In the genomic region with DNA sequence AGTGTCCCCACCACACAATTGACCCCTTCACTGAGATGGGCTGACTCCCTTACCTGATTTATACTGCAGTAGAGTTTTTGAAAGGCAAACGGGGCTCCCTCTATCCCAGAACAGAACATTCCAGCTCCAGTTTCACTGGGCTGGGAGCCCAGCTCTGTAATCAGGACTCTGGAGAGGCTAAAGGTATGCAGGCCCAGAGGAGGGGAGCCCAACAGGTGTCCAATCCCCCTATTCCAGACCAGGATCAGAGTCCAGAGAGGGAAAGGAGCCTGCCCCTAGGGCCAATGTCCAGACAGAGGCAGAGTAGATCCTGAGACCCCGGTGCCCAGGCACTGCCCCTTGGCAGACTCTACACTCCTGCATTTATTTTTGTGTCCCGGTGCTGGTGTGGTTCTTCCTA, we compare ENCODE assay signal across 15 mouse cellular contexts. TPM values are rescaled to one million over a fixed set of nuclear protein-coding genes. Genes with fewer than 3 reads are reported as not detected.
DNase-seq lines count a peak whose midpoint lies in the region; ATAC-seq and TF ChIP-seq lines count a peak whose summit lies in the region.
"Had no signal": no experiment of that assay in that cellular context is flagged by ENCODE, and none has a peak within 500 bp of the region (broad histone marks: within the 10 kb centered on the region; RNA-seq: fewer than 3 reads in every experiment).

No protein-coding gene starts in this region.

- peak; percentile 98 for DNase-seq in heart, adult 11 months
- DNase-seq in gastrocnemius, postnatal 14 days, result peak; percentile 41
- DNase-seq in midbrain, embryonic 14.5 days, result no peak
- DNase-seq: spleen, adult 18-20 months had no signal

- H3K27ac ChIP-seq in heart, embryonic 11.5 days (ENCODE audit: low read depth, low read length), result no peak overlapping the region; the same call in 1 of the 2 replicates
- H3K27ac ChIP-seq in heart, embryonic 14.5 days (replicated peaks in 1 of 2; ENCODE audit: control insufficient read depth in 1 of 2, insufficient read depth in 1 of 2, low read depth in 2 of 2, low read length in 2 of 2), result peak overlapping the region; percentile 81 to 85
- H3K27ac ChIP-seq in lung, embryonic 16.5 days (ENCODE audit: low read length), result peak overlapping the region; percentile 88
- no peak overlapping the region for H3K27ac ChIP-seq in midbrain, embryonic 14.5 days (replicated peaks; ENCODE audit: low read depth, low read length)
- no peak overlapping the region for H3K27ac ChIP-seq in midbrain, embryonic 15.5 days
- H3K27ac ChIP-seq in intestine, postnatal 0 days (ENCODE audit: low read depth, low read length), result no peak overlapping the region
- H3K27ac ChIP-seq: embryonic facial prominence, embryonic 13.5 days; layer of hippocampus, adult 2 months; liver, embryonic 12.5 days had no signal

- H3K9ac ChIP-seq in heart, embryonic 11.5 days (ENCODE audit: low read depth, low read length), result no peak overlapping the region
- peak overlapping the region; percentile 32; the same call in 1 of the 2 replicates for H3K9ac ChIP-seq in heart, embryonic 14.5 days (ENCODE audit: low read length)
- H3K9ac ChIP-seq in lung, embryonic 16.5 days (ENCODE audit: low read length), result no peak overlapping the region; the same call in 1 of the 2 replicates
- H3K9ac ChIP-seq in midbrain, embryonic 14.5 days (replicated peaks; ENCODE audit: low read length), result no peak overlapping the region
- H3K9ac ChIP-seq in midbrain, embryonic 15.5 days, result no peak overlapping the region
- H3K9ac ChIP-seq in intestine, postnatal 0 days (ENCODE audit: low read depth, low read length), result no peak overlapping the region
- H3K9ac ChIP-seq: embryonic facial prominence, embryonic 13.5 days; liver, embryonic 12.5 days had no signal

- H3K4me2 ChIP-seq in heart, embryonic 11.5 days, result no peak overlapping the region
- H3K4me2 ChIP-seq in heart, embryonic 14.5 days (ENCODE audit: low read length), result peak overlapping the region; percentile 1; the same call in 1 of the 2 replicates
- 0 out of 2 replicates have a peak overlapping the region, but pooled peaks have one; percentile 5 for H3K4me2 ChIP-seq in lung, embryonic 16.5 days (ENCODE audit: low read depth, low read length)
- H3K4me2 ChIP-seq in midbrain, embryonic 14.5 days (ENCODE audit: low read length), result no peak overlapping the region
- no peak overlapping the region for H3K4me2 ChIP-seq in midbrain, embryonic 15.5 days
- no peak overlapping the region for H3K4me2 ChIP-seq in intestine, postnatal 0 days (replicated peaks; ENCODE audit: low read depth)
- H3K4me2 ChIP-seq: embryonic facial prominence, embryonic 13.5 days; liver, embryonic 12.5 days had no signal

- H3K36me3 ChIP-seq in heart, embryonic 11.5 days (ENCODE audit: control insufficient read depth, insufficient read depth, low read length), result 0 out of 2 replicates have a peak, but pooled peaks cover 2% of the 10 kb centered on the region
- peaks cover 64% of the 10 kb centered on the region for H3K36me3 ChIP-seq in heart, embryonic 14.5 days (ENCODE audit: control insufficient read depth, insufficient read depth, low read length)
- no peaks in the 10 kb centered on the region for H3K36me3 ChIP-seq in lung, embryonic 16.5 days (ENCODE audit: control insufficient read depth, insufficient read depth, low read length)
- no peaks in the 10 kb centered on the region for H3K36me3 ChIP-seq in midbrain, embryonic 14.5 days (ENCODE audit: control insufficient read depth, insufficient read depth, low read length)
- no peaks in the 10 kb centered on the region for H3K36me3 ChIP-seq in midbrain, embryonic 15.5 days (replicated peaks)
- H3K36me3 ChIP-seq in intestine, postnatal 0 days (ENCODE audit: control insufficient read depth, insufficient read depth), result no peaks in the 10 kb centered on the region
- H3K36me3 ChIP-seq: embryonic facial prominence, embryonic 13.5 days had no signal

- intact Hi-C loops in gastrocnemius, postnatal 14 days (cut with DNase I; ENCODE audit: low total_unique reads), result no loop called here

- H3K4me1 ChIP-seq in heart, embryonic 11.5 days (ENCODE audit: control insufficient read depth, insufficient read depth, low read length), result peaks cover 47% of the 10 kb centered on the region
- H3K4me1 ChIP-seq in heart, embryonic 14.5 days (ENCODE audit: control insufficient read depth in 2 of 2, insufficient read depth in 2 of 2, low read length in 2 of 2), result peaks cover 34 to 66% of the 10 kb centered on the region in 2 experiments
- 0 out of 2 replicates have a peak, but pooled peaks cover 8% of the 10 kb centered on the region for H3K4me1 ChIP-seq in lung, embryonic 16.5 days (replicated peaks; ENCODE audit: control insufficient read depth, insufficient read depth, low read length)
- no peaks in the 10 kb centered on the region for H3K4me1 ChIP-seq in midbrain, embryonic 14.5 days (ENCODE audit: control insufficient read depth, insufficient read depth, low read length)
- no peaks in the 10 kb centered on the region for H3K4me1 ChIP-seq in midbrain, embryonic 15.5 days
- no peaks in the 10 kb centered on the region for H3K4me1 ChIP-seq in intestine, postnatal 0 days (replicated peaks; ENCODE audit: control insufficient read depth, insufficient read depth, low read length)

- no peak for TF ChIP-seq CTCF in intestine, postnatal 0 days (IDR thresholded peaks at IDR 0.05; ENCODE audit: low read depth)

- H3K9me3 ChIP-seq in heart, embryonic 11.5 days (replicated peaks; ENCODE audit: control insufficient read depth, low read length), result no peaks in the 10 kb centered on the region
- H3K9me3 ChIP-seq in heart, embryonic 14.5 days (ENCODE audit: control insufficient read depth, low read length), result no peaks in the 10 kb centered on the region
- no peaks in the 10 kb centered on the region for H3K9me3 ChIP-seq in lung, embryonic 16.5 days (ENCODE audit: control insufficient read depth, low read length)
- no peaks in the 10 kb centered on the region for H3K9me3 ChIP-seq in midbrain, embryonic 14.5 days (ENCODE audit: control insufficient read depth, low read length)
- H3K9me3 ChIP-seq in midbrain, embryonic 15.5 days, result no peaks in the 10 kb centered on the region
- H3K9me3 ChIP-seq in intestine, postnatal 0 days (ENCODE audit: control insufficient read depth), result no peaks in the 10 kb centered on the region
- H3K9me3 ChIP-seq: embryonic facial prominence, embryonic 13.5 days; liver, embryonic 12.5 days had no signal

- ATAC-seq in heart, embryonic 11.5 days (replicated peaks; ENCODE audit: insufficient number of reproducible peaks, low FRiP score, low TSS enrichment), result no peak
- ATAC-seq in heart, embryonic 14.5 days (ENCODE audit: insufficient number of reproducible peaks, insufficient read depth, low FRiP score, low read depth), result peak; percentile 54; the same call in 1 of the 2 replicates
- peak; percentile 68 for ATAC-seq in lung, embryonic 16.5 days (ENCODE audit: low read depth)
- no peak for ATAC-seq in midbrain, embryonic 14.5 days (ENCODE audit: low FRiP score, low TSS enrichment)
- ATAC-seq in midbrain, embryonic 15.5 days (replicated peaks), result no peak
- no peak for ATAC-seq in intestine, postnatal 0 days
- ATAC-seq: activated CD4-positive, CD25-positive, alpha-beta regulatory T cell, adult 4 months; forebrain, embryonic 14.5 days; inflammation-experienced regulatory T-cells, adult 6 months; liver, embryonic 12.5 days had no signal

- H3K4me3 ChIP-seq in heart, embryonic 11.5 days (ENCODE audit: low read depth, low read length), result no peak overlapping the region
- no peak overlapping the region for H3K4me3 ChIP-seq in heart, embryonic 14.5 days (ENCODE audit: control insufficient read depth in 1 of 2, insufficient read depth in 1 of 2, low read depth in 1 of 2, low read length in 2 of 2)
- no peak overlapping the region for H3K4me3 ChIP-seq in lung, embryonic 16.5 days (ENCODE audit: low read length)
- H3K4me3 ChIP-seq in midbrain, embryonic 14.5 days (replicated peaks; ENCODE audit: low read depth, low read length), result no peak overlapping the region
- H3K4me3 ChIP-seq in midbrain, embryonic 15.5 days, result no peak overlapping the region
- H3K4me3 ChIP-seq in intestine, postnatal 0 days (ENCODE audit: low read depth, low read length), result no peak overlapping the region
- H3K4me3 ChIP-seq: embryonic facial prominence, embryonic 13.5 days; layer of hippocampus, adult 2 months; liver, embryonic 12.5 days had no signal

- WGBS in heart, embryonic 11.5 days (ENCODE audit: insufficient replicate concordance), result 73% methylated on average over 3 of the region's 3 CpGs
- WGBS in heart, embryonic 14.5 days, result 61% methylated on average over 3 of the region's 3 CpGs
- 63% methylated on average over 3 of the region's 3 CpGs for WGBS in lung, embryonic 16.5 days
- 79% methylated on average over 3 of the region's 3 CpGs for WGBS in midbrain, embryonic 14.5 days
- WGBS in midbrain, embryonic 15.5 days, result 82% methylated on average over 3 of the region's 3 CpGs
- 79% methylated on average over 3 of the region's 3 CpGs for WGBS in intestine, postnatal 0 days

- H3K27me3 ChIP-seq in heart, embryonic 11.5 days (ENCODE audit: control insufficient read depth, insufficient read depth, low read length), result no peaks in the 10 kb centered on the region
- H3K27me3 ChIP-seq in heart, embryonic 14.5 days (ENCODE audit: control insufficient read depth, insufficient read depth, low read length), result no peaks in the 10 kb centered on the region
- H3K27me3 ChIP-seq in lung, embryonic 16.5 days (ENCODE audit: control insufficient read depth, insufficient read depth, low read depth, low read length), result no peaks in the 10 kb centered on the region
- no peaks in the 10 kb centered on the region for H3K27me3 ChIP-seq in midbrain, embryonic 14.5 days (ENCODE audit: control insufficient read depth, insufficient read depth, low read length)
- H3K27me3 ChIP-seq in midbrain, embryonic 15.5 days (replicated peaks), result no peaks in the 10 kb centered on the region
- no peaks in the 10 kb centered on the region for H3K27me3 ChIP-seq in intestine, postnatal 0 days (replicated peaks; ENCODE audit: control insufficient read depth, insufficient read depth, low read length)
- H3K27me3 ChIP-seq: embryonic facial prominence, embryonic 13.5 days; liver, embryonic 12.5 days had no signal

RNA-seq across cellular contexts. Expression of a gene that starts 26.2 kb away (rescaled TPM):
- 203 and 215 TPM in 2 replicates for polyA plus RNA-seq in heart, embryonic 11.5 days (2014; fragmentation: Nextera tagmentation; extraction: Ambion mirVana)
- 100 to 1,000 TPM; 228 TPM for total RNA-seq in gastrocnemius, postnatal 14 days (2021)
- polyA plus RNA-seq in heart, embryonic 14.5 days (2014; fragmentation: Nextera tagmentation; extraction: Ambion mirVana), result 220 and 230 TPM in 2 replicates
- 10.8 and 11.4 TPM in 2 replicates for polyA plus RNA-seq in lung, embryonic 16.5 days (2015; fragmentation: Nextera tagmentation; extraction: Ambion mirVana)
- polyA plus RNA-seq in midbrain, embryonic 14.5 days (2014; fragmentation: Nextera tagmentation; extraction: Ambion mirVana), result 0.53 and 0.76 TPM in 2 replicates
- 0.65 and 0.83 TPM in 2 replicates for polyA plus RNA-seq in midbrain, embryonic 15.5 days (2015; fragmentation: Nextera tagmentation; extraction: Ambion mirVana)
- 4.7 and 5.2 TPM in 2 replicates for polyA plus RNA-seq in intestine, postnatal 0 days (2015; fragmentation: Nextera tagmentation; extraction: Ambion mirVana)

Comparison
In these comparisons a context has a peak if more than half of its experiments do, and no peak if none do; other contexts are left out.
1. ATAC-seq: peak in heart, embryonic 14.5 days (single experiment) and lung, embryonic 16.5 days (single experiment); none in heart, embryonic 11.5 days (single experiment), midbrain, embryonic 14.5 days (single experiment), midbrain, embryonic 15.5 days (single experiment) and intestine, postnatal 0 days (single experiment).
2. H3K27ac ChIP-seq: peak in heart, embryonic 14.5 days (2 of 2) and lung, embryonic 16.5 days (single experiment); none in heart, embryonic 11.5 days (single experiment), midbrain, embryonic 14.5 days (single experiment), midbrain, embryonic 15.5 days (single experiment) and intestine, postnatal 0 days (single experiment).
3. H3K4me2 ChIP-seq: peak in heart, embryonic 14.5 days (single experiment) and lung, embryonic 16.5 days (single experiment); none in heart, embryonic 11.5 days (single experiment), midbrain, embryonic 14.5 days (single experiment), midbrain, embryonic 15.5 days (single experiment) and intestine, postnatal 0 days (single experiment).
4. RNA of a gene that starts 26.2 kb away (polyA plus RNA-seq): 220 to 230 TPM in heart, embryonic 14.5 days and 203 to 215 TPM in heart, embryonic 11.5 days; 10.8 to 11.4 TPM in lung, embryonic 16.5 days, 4.7 to 5.2 TPM in intestine, postnatal 0 days, 0.53 to 0.76 TPM in midbrain, embryonic 14.5 days and 0.65 to 0.83 TPM in midbrain, embryonic 15.5 days; every median in the first group is over 10 times any median in the second.